Mouse (Mus musculus): Measurements from ENCODE around the gene Kcns3.

The Kcns3 gene

DNA sequence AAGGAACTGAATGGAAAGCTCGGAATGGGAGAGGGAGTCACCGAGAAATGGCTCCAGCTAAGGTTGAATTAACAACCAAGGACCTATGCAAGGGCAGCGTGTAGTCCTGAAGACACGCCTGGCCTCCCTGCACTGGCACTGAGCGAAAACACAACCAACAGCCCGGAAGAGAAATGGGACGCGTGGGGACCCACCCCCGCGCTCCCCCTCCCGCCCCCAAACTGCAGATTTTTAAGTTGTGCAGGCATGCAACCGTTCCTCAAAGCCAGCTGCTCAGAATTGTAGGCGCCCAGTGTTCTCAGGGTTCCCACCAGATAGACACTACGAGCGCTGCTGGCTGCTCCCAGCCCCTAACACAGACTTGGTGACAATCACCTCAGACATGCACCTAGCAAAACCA, at the start of gene Kcns3:
Gene Kcns3, minus strand, starts transcription at position 42 of the 400 bp plus-strand sequence.
- DNase-seq (ENCODE audit: low spot score in 2 of 2): no peak

DNA sequence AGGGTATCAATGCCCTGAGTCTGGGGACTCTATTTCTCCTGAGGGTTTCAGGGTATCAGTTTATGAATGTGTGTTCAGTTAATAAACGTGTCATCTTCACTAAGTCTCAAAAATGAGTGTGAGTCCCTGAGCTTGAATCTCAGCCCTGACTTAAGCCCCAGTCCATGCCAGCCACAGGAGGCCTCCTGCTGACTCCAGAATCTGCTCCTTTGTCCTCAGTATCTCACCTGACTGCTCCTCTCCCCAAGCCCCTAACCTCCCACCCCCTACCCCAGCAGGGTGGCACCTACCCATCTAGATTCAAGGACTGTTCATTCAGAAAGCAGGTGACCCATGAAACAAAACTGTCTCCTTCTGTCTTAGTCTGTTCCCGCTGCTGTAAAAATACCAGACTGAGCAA, 47.7 kb upstream of the Kcns3 start:
- DNase-seq (ENCODE audit: low spot score in 2 of 2): no peak

DNA sequence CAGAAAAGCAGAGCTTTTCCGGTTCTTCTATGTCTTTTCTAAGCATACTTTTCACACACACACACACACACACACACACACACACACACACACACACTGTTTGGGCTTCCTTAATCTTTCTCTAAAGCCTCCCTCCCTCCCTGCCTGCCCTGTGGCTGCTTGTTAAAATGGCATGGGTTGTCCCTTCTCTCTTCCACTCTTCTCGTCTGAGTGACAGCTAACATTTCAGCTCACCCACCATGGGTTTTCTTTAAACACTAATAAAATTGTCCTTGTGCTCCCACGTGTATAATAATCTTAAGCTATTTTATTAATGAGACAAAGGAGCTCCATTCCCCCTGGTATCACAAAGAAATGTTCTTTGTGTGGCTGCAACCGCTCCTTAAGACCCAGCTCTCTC, 47.2 kb upstream of the Kcns3 start:
- DNase-seq (ENCODE audit: low spot score in 2 of 2): no peak

DNA sequence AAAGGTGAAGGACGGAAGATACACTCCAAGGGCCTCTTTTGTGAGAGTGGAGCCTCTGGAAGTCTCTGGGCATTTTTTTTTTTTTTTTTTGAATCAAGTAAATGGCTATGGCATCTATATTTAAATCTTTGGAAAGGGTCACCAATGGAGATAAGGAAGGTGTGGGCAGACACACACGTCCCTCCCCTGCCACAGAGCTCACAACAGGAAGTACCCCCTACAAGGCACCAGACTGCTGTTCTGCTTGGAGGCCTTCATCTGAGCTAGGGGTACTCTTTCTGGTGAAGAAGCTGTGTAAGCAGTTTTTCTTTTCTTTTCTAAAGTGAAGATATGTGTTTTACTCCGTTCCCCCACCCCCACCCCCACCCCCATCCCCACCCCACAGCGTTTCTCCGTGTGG, 46.0 kb upstream of the Kcns3 start:
- DNase-seq (ENCODE audit: low spot score in 2 of 2): peak; percentile 34 to 43

DNA sequence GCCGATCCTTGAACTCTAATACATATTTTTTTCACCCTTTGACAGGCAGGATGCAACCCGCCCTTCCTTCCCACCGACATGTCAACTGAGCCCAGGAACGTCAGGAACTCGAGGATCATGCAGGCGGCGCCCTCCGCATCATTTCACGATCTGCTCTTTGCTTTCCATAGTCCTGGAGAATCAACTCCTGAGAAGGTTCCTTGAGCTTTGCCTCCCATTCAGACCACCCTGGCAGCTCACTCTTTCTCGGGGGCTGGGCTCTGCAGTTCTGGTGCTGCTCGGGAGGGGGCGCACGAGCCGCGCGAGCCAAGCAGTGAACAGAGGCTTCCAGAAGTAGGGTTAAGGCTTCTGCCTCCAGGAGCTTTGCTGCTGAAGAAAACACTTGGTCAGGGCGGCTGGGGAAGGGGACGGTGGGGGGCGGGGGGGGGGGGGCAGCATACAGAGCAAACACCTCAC, 45.3 kb upstream of the Kcns3 start:
- peak; percentile 73 to 78 for DNase-seq (ENCODE audit: low spot score in 2 of 2)

DNA sequence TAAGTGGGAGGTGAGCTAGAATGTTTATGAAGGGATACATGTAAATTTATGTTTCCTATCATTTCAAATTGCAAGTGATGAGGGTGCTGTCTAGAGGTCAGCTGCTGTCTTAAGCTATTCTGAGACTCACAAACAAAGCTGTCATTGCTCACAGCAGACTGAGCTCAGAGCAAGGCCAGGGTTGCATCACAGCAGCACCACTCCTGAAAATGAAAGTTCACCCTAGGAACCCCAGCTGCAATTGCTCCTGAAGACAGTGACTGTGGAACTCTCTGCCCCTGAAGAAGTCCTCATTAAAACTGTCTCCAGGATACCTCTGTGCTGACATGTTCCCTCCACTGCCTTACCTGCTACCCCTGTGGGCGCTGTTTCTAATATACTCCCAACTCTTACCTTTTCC, 44.2 kb upstream of the Kcns3 start:
- DNase-seq (ENCODE audit: low spot score in 2 of 2): no peak

DNA sequence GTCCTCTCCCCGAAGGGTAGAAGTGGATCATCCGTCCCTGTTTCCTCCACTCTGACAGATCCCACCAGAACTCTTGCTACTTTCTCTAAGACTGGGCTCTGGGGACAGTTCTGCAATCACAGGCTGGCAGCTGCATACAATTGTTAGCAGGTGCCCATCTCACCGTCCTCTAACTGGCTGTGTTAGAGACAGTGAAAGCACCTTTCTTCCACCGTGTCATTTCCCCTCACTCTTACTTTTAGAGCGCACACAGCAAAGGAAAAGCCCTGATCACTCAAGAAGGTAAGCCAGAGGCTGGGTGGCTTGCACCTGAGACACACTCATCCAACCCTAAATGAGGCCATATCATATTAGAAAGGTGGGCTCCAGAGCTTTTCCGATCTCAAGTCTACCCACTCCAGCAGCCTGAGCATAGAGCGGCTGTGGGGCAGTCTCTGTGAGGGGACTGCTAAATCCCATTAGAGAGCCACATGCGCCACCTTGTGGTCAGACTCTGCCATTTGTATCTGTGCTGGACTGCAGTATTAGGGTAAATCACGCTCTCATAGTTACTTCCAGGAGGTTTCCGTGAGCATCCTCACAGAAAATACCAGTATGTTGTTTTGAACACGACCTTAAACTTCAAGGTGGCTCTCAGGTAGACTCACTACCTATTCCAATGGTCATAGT, 27.8 kb upstream of the Kcns3 start:
- DNase-seq (ENCODE audit: low spot score in 2 of 2): peak; percentile 65 to 66

DNA sequence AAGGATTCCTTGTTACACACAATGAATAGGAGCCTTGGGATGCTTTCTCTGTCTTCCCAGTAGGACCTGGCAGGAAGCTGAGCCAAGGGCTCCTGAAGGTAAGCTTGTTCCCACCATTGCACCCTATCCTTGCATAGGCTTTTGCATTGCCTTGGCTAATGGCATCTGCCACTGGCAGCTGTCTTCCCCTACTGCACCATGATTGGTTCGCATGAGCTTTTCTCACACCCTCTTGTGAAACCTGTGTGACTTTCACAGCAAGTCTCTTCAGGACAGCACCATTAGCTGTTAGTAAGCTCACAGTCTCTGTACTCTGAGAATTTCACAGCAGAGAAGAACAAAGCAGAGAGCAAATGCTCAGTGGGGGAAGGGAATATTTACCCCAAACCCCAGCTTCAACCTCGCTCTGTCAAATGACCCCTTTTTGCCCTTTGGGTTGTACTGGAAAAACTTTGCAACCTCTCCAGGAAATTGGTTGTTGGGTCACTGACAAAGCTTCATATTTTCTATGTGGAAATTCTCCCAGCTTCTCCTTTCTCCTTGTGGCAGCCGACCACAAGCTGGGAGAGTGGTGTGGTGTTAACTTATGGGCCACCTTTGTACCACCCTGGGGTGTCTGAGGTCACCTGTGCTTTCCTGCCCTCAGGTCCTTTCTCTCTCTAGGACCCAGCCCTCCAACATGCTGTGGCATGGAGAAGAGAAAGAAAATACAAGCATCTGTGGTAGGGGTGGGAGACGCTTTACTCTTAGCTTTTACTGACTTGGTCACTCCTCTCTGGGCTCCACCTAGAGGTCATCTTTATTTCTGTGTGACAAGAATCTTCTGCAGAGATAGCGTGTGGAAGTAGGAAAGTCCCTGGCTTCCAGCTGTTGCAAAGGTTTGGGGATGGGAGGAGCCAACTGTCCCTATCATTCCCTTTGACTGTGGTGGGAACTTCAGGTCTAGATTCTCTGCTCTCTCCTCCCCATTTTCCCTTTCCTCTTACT, 26.8 kb upstream of the Kcns3 start:
- DNase-seq (ENCODE audit: low spot score in 2 of 2): no peak

DNA sequence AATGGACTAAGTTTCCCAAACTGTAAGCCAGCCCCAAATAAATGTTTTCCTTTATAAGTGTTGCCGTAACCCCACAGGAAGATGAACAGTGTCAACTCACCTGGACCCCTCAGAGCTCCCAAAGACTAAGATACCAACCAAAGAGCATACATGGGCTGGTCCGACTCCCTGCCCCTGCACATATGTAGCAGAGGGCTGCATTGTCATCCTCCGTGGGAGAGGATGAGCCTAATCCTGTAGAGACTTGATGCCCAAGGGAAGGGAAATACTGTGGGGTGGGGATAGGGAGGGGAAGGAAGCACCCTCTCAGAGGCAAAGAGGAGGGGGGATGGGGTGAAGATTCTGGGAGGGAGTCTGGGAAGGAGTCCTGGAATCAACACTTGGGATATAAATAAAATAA, 7.8 kb upstream of the Kcns3 start:
- DNase-seq (ENCODE audit: low spot score in 2 of 2): no peak

DNA sequence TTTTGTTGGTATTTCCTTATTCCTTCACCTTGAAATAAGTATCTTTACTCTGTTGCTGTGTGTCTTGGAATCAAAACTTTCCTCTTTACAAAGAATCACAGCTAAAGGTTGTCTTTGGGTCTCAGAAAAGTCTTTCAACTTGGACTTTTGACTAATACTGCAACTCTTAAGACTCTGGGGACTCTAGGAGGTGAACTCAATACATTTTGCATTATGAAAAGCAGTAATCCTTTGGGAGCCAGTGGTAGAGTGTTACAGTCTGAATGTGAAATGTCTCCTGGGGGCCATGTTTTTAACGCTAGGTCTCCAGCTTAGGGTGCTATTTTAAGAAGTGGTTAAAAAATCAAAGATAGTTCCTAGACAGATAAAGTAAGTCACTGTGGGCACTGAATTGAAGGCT, 4.3 kb upstream of the Kcns3 start:
- no peak for DNase-seq (ENCODE audit: low spot score in 2 of 2)

DNA sequence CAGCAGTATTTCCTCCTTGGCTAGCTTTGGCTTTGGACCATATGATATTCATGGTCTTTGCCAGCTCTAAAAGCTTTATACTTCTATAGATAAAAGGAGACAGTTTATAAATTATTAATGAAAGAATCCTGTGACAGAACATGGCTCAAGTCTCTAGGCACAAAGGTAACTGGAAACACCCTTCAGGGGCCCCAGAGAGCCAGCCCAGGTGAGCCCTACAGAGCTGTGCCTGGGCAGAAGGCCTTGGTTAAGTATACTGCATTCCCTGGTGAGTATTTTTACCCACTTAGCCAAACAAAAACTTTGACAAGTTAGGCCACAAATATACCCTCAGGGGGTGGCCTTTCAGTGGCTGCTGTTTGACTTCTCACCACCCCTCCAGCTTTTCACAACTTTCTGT, 2.7 kb upstream of the Kcns3 start:
- DNase-seq (ENCODE audit: low spot score in 2 of 2): no peak

DNA sequence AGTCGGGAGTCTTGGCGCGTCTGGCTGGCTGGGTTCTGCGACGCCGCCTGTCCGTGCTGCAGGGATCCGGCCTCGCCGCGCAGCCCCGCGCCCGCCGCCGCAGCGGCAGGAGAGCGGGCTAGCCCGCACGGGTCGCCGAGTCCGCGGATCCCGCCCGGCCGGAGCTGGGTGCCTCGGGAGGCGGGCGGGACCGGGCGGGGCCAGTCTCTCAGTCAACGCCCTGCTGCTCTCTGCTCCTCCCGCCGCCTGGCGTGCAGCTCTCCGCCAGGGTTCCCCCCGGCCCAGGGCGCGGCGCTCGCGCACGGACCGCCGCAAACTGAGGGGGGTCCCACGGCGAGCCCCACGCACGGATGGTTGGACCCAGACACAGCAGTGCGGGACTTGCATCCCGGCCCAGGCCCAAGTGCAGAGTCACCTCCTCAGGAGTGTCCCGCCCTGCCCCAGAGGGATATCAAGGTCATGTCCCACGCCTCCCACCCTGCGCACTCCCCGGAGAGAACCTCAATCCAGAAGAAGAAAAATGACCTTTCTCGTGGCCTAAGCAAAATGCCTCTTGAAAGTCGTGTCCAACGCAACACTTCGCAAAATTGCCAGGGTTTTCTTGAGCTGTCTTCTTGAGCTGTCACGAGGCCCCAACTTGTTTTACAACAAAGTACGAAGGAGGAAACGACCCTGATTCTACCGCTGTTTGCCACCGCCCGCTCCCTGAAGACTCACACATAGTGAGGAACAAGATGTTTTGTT, 492 bp downstream of the Kcns3 start:
- DNase-seq (ENCODE audit: low spot score in 2 of 2): no peak

DNA sequence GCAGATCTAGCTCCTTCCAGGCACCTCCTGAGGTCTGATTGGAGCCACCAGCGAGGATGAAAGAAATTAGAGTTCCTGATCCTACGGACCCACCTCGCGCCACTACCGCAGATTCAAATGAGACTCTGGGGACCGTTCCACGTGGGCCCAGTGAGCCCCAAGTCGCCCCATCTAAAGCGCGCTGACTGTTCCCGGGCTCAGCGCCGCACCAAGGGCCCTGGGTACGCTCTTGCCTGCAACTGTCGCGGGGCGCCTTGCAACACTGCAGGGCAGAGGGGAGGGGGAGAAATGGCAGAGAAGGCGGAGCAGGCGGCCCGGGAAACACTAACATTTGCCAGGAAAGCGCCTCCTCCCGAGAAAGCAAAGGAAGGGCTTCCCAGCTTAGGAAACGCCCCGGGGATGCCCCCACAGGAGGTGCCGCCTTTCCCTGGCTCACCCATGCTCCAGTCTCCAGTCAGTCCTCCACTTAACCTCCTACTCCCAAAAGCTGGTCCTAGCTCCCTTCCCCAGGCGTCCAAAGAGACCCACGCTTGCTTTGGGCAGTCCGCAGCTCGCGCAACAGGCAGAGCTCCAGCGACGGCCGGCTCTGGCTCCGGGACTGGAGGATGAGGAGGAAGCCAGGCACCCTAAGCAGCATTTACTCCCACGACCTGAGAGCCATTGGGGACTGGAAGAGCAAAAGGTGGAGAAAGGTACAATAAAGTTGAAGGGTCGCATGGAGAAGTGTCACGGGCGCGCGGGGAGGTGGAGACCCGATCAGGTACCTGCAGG, 1.2 kb downstream of the Kcns3 start:
- DNase-seq (ENCODE audit: low spot score in 2 of 2): peak in 1 of 2 experiments; percentile 2

DNA sequence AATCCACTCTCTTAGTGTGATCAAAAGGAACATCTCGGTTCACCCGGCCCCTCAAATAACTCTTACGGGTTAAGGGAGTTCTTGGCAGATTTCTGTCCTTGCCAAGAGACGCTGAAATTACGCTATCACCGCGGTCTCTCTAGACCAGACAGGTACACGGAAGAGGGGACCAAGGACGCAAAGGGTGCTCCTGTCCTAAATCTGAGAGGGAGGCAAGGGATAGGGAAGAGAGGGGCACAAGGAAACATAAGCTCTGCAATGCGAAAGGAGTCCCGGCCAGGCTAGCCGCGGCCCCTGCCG, 1.8 kb downstream of the Kcns3 start:
- no peak for DNase-seq (ENCODE audit: low spot score in 2 of 2)

DNA sequence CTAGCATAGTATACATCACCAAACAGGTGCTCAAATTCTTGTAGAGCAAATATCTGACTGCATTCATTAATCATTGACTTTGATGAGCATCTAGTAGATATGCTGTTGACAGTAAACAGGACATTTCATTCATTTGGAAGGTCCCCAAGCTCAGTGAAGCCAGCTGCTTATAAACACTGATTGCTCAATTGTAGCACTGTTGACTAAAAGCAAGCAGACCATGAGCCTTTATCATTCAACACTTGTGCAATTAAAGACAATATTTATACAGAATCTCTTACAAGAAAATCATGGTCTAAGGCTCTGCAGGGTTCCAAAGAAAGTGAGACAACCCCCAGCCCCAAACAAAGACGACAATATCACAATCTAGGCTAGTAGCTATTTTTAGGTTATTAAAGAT, 6.0 kb downstream of the Kcns3 start:
- no peak for DNase-seq (ENCODE audit: low spot score in 2 of 2)

DNA sequence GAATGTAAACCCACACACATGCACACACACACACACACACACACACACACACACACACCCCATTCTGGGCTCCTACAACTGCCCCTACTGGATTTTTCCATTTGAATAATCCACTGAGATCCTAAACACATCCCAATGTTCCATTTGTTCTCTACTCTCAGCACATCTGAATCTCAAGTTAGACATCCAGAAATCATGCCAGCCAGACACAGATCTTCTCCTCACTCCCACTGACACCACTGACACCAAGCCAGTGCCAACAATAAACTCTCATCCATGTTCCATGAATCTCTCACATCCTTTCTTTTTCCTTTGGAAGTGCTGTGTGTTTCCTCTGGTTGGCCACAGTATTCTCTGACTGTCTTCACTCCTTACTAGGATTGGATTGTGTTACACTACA, 18.4 kb downstream of the Kcns3 start:
- no peak for DNase-seq (ENCODE audit: low spot score in 2 of 2)

DNA sequence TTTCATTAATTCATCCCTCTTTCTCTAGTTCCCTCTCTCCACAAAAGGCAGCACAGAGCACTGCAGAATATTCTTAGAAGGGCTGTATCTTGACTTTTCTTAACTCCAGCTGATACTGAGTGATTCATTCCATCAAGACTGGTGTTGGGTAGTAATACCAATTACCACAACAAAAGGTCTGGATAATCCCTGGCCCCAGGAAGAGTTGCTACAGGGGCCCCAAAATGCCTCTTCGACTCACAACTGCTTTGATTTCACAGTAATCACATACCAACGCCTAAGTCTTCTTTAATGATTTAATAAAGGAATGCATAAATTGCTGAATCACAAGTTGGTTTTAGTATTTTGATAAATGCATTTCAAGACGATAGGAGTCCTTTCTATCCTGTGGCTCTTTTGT, 21.7 kb downstream of the Kcns3 start:
- DNase-seq (ENCODE audit: low spot score in 2 of 2): no peak

DNA sequence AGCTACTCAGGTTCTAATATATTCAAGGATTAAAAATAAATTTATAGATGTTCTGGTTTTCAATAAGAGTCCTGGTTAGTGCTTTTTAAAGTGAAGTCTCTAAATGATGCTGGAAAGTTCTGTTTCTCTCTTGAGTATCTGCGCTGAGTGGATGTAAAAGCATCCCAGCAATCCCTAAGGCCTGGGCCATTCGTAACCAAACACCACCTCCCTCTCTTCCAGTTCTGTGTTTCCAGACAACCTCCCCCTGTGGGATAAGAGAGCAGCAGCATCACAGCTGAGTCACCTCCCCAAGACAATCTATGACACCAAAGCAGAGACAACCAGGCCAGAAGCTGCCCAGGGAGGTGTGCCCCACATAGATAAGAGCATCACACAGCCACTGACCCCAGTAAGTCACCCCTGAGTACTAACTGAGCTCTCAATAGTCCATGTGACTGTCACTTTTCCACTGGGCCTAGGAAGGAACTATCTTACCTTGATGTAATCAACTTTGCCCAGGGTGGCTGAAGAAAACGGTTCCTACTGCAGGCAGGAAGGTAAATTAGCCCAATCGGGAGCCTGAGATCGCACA, 24.6 kb downstream of the Kcns3 start:
- DNase-seq (ENCODE audit: low spot score in 2 of 2): no peak

DNA sequence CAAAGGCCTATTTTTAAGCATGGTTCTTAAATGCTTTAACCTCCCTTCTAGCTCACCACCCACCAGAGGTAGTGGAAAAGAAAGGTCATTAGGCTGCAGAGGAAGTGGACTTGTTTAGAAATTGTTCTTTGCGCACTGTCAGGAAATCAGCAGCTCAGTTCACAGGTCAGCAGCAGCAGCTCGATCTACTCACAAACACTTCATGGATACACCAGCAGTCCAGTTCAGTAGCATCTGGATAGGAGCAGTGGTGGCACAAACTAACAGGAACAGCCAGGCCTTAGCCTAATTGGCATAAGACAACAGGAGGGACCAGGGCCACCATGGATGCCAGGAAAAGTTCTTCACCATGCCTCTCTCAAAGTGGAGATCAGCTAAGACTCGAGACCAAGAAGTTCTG, 49.3 kb downstream of the Kcns3 start:
- DNase-seq (ENCODE audit: low spot score in 2 of 2): no peak

DNA sequence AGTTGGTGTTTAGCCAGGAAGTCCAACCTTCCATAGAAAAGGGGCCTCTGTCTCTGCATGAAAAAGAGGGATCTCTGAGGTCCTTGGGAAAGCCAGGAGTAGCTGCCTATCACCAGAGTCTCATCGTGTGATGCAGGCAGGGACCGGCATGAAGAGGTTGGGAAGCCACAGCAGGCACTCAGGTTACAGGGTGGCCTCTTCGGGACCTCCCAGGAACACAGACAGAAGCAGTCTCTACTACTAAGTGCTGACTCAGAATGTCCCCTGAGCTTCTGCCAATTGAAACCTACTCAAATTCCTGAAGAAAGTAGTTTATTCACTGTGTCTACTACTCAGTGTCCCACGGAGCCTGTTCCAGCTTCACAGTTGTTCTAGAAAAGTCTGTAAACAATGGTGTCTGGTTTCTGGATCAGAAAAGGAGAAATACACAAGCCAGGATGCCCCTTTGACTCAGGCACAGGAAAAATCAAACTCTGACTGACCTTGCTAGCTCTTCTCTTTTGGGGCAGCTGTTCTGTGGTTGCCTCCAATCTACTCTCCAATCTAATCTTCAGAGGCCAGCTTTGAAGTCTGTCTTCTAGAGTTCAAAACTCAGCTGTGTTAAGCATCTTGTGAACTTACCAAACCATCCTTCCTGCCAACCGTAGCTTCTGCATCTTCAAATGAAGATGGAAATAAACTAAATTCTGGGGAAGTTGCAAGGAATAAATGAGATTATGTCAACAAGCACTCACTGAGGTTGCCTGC, 62.1 kb downstream of the Kcns3 start:
- DNase-seq (ENCODE audit: low spot score in 2 of 2): no peak

DNA sequence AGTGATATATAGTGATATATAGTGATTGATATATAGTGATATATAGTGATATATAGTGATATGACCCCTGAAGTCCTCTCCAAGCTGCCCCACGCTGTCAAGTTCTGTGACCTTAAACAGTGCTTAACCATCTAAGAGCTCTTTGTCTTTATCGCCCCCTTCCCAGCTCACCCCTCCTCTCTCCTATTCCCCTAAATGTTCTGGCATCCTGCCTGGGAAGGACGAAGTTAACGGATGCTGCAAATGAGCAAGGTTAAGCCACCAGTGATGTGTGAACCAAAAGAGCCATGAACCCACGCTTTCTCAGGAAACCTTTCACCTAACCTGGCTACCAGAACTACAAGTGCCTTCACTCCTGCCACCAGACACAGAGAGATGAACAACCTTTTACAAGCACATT, 64.0 kb downstream of the Kcns3 start:
- DNase-seq (ENCODE audit: low spot score in 2 of 2): no peak

Measured in spleen, postnatal 36 days (tissue).